Mouse (Mus musculus) testis, adult 2 months (tissue): ENCODE results near the gene Pds5b.

Source experiments
- CTCF ChIP-seq: fragments of 200-500 bp; IDR thresholded peaks from 2 replicates; pipeline ENCODE4 v1.5.1; 2012; ENCODE audit warnings: low read depth, mild to moderate bottlenecking, inconsistent platforms, low read length, moderate library complexity; ENCODE audit not compliant: control insufficient read depth, insufficient read depth, insufficient replicate concordance
- POLR2A ChIP-seq: fragments of 200-500 bp; IDR thresholded peaks from 2 replicates; pipeline ENCODE4 v1.6.1; 2012; ENCODE audit warnings: low read depth, mild to moderate bottlenecking, inconsistent platforms, low read length, moderate library complexity; ENCODE audit not compliant: control insufficient read depth

DNA sequence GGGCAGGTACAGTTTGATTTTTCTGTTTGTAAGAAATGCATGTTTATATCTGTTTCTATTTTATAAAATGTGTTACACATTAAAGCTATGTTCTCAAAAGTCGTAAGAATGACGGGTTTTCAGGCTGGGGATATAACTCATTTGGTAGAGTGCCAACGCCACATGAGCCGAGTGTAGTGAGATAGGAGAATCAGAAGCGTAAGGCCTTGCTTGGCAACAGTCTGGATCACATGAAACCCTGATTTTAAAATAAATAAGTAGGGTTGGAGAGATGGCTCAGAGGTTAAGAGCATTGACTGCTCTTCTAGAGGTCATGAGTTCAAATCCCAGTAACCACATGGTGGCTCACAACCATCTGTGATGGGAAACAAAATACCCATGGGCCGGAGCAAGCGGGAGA is 65.8 kb downstream of the Pds5b start:
- TF ChIP-seq POLR2A (no peak), CTCF (no peak)
